Mouse (Mus musculus) 3T3-L1 (cell line): ENCODE measurements at regions not wholly inside any gene's neighbourhood (a gene's known extent, or its start where the extent isn't known, plus 50 kb on each side); places are given as distances from the start of the nearest gene placed in this dataset.

Experiments
- DNase-seq: peaks from one replicate; pipeline ENCODE4 v3.0.0-alpha.2; 2015; ENCODE audit warnings: low read depth, low spot score

GRCm38 (mm10) chr12:105898580-105899293 lies 111.3 kb upstream of the Vrk1 start:
- no peak for DNase-seq

DNA sequence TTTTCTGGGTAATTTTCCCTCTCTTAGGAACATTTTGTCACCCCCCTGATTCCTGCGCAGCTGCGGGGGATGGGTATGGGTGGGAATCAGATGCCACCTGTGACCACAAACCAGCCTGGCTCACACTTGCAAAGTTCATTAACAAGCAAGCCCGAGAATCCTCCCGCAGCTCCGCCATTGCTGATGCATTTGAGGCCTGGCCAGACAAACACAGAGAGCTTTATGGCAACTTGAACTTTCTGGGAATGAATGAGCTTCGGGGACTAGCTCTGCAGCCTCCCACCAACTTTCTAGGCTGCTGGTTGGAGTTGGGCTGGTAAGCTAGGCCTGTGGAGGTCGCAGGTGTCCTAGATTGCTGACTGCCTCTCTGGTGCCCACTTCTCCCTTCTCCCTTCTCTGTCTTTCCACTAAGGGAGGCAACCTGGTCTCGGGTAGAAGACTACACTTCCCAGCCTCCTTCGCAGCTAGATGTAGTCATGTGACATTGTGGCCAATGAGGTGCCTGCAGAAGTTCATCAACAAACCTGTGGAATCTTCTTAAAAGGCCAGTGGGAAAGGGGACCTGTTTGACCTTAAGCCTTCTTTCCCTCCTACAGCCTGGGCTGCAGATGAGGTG lies 110.6 kb upstream of the Vrk1 start:
- DNase-seq = no peak

GRCm38 (mm10) chr12:105900479-105900878 lies 109.5 kb upstream of the Vrk1 start:
- no peak for DNase-seq

DNA sequence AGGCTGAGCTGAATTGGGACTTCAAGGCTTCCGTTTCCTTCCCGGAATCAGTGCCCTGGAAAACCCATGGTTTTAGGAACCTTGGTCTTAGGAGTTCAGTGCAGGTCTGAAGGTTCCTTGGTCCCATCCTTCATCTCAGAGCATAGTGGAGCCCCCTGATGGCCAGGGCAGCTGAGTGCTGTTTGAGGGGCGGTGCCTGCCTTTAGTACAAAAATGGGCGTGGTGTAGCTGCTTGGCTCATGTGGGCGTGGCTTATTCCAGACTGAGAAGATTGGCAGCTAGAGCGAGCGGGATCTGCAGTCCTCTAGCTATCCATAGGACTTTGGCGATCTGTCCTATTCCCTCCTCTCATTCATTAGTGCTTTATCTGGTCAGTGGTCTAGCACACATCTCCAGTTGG lies 107.0 kb upstream of the Vrk1 start:
- no peak for DNase-seq

DNA sequence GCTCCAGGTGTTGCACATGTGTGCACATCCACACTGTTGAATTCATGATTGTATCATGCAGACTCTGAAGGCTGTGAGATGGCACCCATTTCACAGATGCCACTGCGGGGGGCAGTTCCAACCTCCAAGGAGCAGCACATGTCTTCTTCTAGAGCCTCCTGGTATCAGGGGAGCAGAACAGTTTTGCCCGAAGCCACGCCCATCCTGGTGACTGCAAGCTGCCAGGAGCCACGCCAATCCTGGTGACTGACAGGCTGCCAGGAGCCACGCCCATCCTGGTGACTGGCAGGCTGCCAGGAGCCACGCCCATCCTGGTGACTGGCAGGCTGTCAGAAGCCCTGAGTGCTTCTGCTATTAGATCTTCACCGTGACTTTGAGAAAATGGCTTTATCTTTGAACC lies 103.4 kb upstream of the Vrk1 start:
- peak; percentile 2 for DNase-seq

- DNase-seq = no peak
Measured at GRCm38 (mm10) chr12:105907851-105908620, 102.0 kb upstream of the Vrk1 start.

DNA sequence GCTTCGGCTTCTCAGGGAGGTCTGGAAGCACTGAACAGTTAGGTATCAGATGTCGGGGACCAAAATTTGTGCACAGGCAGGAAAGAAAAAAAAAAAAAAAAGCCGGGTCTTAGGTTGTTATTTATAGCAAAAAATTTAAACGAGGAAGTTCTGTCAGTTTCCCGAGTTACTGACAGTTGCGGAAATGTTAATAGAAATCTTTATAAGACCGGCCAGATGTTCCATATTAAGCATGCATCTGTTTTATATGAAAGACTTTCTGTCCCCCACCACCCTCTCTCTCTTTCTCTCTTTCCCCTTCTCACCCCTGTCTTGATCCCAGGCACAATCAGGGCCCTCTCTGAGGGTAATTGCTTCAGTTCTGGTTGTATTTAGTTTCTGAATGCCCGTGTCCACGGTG lies 98.5 kb upstream of the Vrk1 start:
- no peak for DNase-seq

DNA sequence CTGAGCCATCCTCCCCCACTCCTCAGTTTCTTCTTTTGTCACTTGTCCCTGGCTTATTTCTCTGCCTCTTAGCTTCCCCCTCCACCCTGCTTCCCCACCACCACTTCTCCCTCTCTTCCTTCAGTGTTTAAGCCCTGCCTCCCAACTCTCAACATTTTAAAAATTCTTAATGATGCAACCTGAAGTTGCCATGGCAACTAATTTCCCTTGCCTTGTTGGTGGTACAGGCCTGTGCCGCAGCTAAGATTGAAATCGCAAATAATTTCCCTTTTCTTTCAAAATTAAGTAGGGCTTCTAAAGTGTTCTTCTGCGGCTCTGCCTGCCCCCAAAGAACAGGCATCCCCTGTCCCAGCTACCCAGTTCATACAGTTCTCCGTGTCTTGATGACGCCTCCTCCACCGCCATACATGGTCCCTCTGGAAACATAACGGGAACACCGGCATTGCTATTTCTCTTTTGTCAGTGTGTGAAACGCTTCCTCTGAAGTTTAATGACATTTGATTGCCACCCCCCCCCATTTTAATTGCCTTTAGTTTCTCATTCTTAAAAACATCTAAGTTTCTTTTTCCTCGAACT lies 92.6 kb upstream of the Vrk1 start:
- no peak for DNase-seq

- DNase-seq = no peak
Measured at GRCm38 (mm10) chr12:105918775-105919174, 91.3 kb upstream of the Vrk1 start.

- DNase-seq = no peak
Measured at GRCm38 (mm10) chr12:105927210-105927609, 82.8 kb upstream of the Vrk1 start.

GRCm38 (mm10) chr12:105929456-105929921 lies 80.5 kb upstream of the Vrk1 start:
- DNase-seq = no peak

DNA sequence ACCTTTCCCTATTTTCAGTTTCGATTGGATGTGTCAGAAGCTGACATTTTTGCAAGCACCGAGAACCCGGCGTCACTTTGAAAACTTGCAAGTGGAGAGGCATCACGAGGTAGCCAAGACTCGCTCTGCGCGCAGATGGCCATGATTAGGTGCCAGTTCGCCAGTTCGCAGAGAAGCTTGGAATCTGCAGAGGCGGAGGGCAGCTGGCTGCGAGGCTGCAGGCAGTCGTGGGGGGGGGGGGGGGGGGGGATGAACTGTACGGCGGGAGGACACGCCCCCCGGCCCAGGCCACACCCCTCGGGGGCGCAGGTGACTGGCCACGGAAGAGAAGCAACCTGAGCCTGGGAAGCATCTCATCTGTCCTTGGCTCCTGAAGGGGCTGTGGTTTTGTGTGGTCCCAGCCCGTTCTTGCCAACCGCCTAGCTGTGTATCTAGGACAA lies 74.6 kb upstream of the Vrk1 start:
- DNase-seq = no peak

- DNase-seq = no peak
Measured at GRCm38 (mm10) chr12:105936812-105937530, 73.1 kb upstream of the Vrk1 start.

- DNase-seq = no peak
Measured at GRCm38 (mm10) chr12:105942136-105943076, 67.6 kb upstream of the Vrk1 start.

GRCm38 (mm10) chr12:105943077-105943433 lies 67.0 kb upstream of the Vrk1 start:
- DNase-seq = no peak

- DNase-seq = no peak
Measured at GRCm38 (mm10) chr12:105947332-105947731, 62.7 kb upstream of the Vrk1 start.

DNA sequence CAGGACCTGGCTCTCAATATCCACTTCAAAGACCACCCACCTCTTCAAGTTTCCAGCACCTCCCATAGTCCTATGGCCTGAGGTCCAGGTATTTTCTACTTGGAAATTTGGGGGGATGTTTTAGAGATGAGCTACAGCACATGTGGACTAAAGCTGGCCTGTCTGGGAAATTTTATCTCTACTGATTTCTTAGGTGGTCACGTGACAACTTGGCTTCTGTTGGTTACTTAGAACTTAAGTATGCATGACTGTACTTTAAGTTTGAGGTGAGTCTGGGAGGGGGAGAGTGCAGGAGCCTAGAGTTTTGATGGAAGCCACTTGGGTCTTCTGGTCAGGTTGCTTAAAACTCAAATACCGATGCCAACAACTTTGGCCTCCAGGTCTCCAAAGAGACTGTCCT lies 61.7 kb upstream of the Vrk1 start:
- DNase-seq = no peak

GRCm38 (mm10) chr12:105955764-105956290 lies 54.2 kb upstream of the Vrk1 start:
- DNase-seq = no peak

DNA sequence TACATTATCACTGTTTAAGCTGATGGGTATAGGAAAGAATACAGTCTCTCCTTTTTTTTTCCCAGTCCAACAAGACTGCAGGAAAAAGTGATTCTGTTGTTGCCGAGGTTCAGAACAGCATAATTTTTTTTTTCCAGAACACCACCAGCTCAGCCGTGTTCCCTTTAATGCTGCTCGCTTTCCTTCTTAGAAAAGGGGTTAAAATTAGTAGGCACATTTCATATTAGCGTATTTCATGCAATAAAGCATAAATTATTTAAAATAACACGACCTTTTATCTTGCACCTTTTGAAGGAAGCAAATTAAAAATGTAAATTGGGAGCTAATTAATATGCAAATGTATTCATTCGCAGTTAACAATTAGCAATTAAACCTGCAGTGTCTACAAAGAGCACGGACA lies 50.3 kb upstream of the Vrk1 start:
- no peak for DNase-seq
